Mouse (Mus musculus) right cerebral cortex, postnatal 4 days (tissue): ENCODE results near the gene Phf21b.

Source experiments
- DNase-seq: peaks from one replicate; pipeline ENCODE4 v3.0.0-alpha.2; 2022

The Phf21b gene

DNA sequence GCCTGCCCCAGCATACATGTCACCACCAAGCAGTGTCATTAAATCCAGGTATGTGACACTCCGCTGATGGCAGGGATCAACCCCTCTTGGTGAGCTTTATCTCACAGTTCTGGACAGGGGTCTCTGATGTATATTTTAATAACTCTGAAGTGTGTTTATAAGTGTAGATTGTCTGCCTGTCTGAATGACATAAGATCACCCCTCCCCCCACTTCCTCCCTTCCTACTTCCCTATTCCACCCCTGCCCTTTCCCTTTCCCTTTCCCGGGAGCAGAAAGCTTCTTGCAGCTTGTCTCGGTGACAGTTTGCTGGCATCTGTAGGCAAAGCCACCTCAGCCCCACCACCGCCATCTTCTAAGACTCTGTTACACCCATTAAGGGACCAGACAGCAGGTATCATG, 11.0 kb downstream of the Phf21b start:
- no peak for DNase-seq

DNA sequence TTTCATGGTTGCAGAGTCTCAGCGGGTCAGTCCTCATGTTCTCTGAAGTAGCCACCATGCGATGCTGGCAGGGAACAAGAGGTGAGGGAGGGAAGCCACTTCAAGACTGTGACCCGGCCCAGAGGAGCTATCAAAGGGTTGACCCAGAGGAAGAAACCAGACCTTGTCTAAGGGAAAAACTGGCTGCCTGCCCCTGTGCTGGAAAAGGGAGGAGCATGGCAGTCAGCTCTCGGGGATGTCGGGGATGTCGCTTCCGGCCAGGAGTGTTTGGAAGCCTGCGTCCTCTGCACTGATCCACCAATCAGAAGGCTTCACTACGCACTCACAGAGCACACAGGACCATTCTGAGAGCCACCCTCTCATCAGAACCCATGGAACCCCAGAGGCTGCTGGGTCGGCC, 12.8 kb downstream of the Phf21b start:
- DNase-seq, result no peak

DNA sequence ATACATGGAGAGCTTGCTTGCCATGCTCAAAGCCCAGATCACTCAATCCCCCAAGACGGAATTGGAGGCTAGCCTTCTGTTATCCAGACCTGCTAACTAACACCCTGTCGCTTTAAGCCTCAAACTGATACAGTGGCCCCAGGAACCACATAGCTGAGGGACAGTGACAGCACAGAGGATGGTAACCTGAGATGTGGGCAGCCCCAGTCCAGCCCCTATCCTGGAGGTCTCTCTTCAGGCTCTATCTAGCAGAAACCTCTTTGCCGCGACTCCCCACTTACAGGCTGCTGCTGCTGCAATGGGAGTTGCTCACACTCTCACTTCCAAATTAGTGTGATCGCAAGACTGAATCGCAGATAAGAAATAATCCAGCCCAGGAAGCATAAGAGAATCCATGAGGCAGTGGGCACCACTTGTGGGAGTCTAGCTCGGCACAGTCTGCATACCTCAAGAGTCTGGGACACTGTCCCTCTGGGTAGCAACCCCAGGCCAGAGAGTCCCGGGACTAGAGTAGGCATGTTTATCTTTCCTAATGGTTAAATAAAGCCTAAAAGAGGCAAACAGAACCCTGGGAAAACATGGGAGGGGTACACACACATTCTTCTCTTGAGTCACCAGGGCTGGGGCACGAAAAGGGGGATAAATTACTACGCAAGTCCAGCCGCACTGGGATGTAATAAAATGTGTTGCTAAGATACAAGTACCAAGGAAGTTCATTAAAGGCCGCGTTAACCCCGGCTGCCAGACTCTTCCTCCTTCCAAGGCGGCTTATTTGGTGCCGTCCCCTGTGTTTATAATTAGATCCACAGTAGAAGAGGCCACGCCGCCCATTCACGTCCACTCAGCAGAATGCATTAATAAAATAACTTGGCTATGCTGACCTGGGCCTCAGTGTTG, 13.7 kb downstream of the Phf21b start:
- DNase-seq, result no peak

DNA sequence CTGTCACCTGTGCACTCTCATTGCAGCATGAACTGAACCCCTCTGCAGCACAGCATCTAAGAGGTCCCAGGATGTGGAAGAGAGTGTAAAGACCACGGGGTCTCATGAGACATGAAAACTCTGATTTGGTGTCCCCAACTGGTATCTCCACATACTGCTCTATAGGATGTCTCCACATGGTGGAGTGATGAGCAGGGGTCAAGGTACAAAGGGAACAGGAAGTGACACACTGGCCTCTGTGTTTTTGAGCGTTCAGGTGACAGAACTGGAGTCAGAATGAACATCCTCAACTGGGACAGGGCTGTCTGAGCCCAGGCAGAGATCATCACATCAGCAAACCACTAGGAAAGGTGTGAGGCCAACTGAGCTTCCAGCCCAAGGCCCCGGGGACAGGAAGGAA, 15.3 kb downstream of the Phf21b start:
- DNase-seq, result no peak

DNA sequence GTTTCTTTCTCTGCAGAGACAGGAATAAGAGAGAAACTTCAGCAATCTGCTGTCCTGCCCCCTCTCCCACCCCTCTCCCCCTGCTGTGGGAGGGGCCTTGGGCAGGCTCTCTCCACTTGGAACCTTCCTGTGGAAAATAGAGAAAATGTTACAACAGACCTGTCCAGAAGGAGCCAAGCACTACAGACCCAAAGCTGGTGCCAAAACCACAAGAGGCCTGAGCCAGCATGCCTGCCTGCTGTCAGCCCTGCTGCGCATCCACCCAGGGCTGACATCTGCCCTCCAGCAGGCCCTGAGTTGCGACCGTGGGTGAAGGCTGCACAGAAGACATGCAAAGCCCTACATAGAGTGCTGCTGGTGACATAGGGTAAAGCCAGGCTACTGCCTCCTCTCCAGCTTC, 16.3 kb downstream of the Phf21b start:
- no peak for DNase-seq

DNA sequence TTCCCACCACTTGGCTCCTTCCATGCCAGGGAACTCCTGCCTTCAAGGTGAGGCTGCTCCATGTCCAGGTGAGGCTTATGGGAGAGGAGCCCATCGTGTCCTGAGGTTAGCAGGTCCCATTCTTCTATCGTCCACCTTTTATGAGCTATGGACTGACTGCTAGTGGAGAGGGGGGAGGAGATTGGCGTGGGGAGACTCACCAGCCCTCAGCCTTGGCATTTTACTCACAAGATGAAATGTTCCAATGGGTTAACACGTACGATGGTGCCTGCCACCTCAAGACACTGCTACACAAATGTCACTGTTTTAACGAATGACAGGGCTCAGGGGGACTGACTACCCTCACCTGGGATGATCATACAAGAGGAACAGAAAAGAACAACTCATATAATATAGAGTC, 18.0 kb downstream of the Phf21b start:
- no peak for DNase-seq

DNA sequence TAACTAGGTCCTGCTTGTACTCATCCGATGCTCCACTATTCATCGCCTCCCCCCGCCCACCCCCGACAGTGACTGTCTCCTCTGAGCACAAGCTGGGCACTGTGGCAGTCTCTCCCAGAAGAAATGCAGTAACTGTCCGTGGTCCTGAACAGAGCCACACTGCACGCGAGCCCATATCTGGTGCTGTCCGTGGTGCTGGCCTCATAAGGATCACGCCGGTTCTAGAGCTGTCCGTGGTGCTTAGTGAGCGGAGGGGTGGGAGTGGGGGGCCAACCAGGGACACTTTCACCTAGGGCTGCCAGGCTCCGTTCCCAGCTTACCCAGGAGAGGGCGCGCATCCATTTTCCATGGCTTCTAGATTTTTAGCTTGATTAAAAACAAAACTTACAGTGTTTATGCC, 26.4 kb downstream of the Phf21b start:
- DNase-seq, result peak; percentile 77

DNA sequence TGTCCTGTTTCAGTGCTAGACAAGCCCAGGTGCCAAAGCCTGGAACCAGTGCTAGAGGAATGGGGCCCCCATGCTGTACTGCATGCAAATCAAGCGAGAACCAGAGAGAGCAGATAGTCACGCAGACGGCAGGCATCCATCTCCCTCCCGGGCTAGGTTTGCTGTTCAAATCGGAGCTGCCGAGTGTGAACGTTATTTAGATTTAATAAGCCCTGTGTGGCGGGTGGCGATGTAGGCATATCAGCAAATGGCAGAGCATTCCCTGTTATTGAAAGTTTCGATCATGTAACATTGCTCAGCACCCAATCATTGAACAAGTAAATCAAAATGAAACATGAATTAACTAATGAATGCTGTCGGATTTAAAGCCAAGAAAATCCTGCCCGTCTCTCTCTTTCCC, 27.2 kb downstream of the Phf21b start:
- DNase-seq, result no peak

DNA sequence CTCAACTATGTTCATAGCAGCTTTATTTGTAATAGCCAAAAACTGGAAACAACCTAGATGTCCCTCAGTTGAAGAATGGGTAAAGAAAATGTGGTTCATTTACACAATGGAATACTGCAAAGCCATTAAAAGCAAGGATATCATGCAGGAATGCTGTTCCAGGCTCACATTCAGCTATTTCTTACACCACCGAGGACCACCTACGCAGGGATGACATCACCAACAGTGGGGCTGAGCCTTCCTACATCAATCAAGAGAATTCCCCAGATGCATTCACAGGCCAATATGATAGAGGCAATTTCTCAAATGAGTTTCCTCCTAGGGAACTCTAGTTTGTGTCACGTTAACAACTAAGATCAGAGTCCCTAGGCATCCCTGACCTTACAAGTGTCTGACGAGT, 32.8 kb downstream of the Phf21b start:
- DNase-seq, result no peak

DNA sequence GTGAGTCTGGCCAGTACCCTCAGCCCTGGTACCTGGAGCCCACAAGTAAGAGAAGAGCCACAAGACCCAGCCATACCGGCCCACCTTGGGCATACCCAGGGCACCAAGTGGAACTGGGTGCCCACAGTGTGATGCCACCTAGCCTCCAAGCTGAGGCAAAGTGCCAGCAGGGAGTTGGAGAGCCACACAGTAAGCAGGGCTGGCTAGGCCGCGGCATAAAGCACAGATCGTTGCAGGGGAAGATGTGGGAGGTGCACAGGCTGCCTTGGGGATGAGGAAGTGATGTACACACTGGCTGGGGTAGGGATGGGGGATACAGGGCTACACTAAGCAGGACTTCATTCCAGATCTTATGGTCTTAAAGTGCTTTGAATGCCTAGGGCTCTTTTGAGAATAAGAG, 35.0 kb downstream of the Phf21b start:
- DNase-seq, result no peak

DNA sequence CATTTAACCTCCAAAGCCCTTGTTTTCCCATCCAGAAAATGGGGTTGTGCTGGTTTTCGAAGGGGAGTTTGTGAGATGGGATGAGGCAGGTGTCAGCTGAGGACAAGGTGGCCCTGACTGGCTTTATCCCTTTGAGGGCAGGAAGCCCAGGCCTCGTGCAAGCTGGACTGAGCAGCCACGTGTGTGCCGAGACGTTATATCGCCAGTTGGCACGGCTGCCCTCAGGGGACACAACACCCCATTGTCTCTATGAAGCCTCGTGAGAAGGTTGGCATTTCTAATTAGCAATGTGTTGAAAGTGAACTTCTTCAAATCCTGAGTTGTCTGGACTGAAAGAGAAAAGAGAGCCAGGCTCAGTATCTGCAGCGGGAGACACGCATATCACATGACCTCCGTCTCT, 37.6 kb downstream of the Phf21b start:
- peak; percentile 21 for DNase-seq

DNA sequence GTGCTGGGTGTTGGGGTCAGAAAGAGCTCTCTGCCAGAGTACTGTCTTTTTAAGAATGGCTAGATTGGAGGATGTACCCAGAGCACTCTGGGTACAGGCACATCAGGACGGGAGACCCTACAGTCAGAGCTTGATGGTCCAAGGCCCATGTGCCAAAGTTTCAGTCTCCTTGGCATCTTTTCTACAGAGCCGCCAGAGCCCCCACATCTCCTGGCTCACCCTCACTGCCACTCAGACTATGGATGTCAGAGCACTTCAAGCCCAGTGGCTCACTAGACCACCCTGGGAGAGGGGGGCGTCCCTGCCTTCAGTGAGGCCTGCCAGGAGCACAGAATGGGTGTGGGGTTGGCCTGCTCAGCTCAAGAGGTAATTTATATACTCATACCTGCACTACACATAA, 38.3 kb downstream of the Phf21b start:
- no peak for DNase-seq

DNA sequence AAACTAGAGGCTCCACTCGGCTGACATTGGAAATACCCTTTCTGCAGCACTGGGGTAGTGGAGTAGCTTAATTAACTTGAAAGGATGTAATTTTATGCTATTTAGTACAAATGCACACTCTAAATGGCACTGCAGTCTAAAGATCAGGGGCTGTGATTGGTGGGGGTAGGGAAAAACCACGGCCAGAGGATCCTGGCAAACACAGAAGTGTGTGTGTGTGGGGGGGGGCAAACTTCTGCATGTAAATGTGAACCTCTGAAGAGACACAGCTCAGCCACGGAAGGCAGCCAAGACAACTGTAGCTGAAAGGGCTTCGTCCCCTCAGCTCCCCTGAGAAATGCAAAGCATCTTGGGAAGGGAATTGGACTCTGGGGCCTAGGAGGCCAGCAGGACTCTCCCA, 40.7 kb downstream of the Phf21b start:
- DNase-seq, result peak; percentile 25

DNA sequence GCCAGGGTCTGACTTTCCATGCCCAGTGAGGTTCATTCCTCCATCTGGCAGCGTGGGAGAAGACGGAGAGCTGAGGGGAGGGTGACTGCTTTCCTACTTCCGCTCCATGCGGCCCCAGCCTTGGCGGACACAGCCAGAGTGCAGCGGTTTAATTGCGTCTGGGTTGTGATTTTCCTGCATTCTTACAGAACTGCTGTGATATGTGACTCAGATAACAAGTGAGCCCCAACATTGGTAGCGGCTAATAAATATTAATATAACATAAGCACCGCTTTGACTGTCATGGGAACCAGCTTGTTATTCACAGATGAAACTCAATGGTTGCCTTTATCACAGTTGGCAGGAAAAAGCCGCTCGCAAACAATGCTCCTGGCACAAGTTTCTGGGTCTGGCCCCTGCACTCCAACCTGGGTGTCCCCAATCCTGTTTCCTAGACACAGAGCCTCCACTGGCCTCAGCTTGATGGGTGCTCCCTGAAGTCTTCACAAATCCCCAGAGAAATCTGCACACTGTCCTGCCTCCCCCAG, 43.0 kb downstream of the Phf21b start:
- DNase-seq, result peak; percentile 27

DNA sequence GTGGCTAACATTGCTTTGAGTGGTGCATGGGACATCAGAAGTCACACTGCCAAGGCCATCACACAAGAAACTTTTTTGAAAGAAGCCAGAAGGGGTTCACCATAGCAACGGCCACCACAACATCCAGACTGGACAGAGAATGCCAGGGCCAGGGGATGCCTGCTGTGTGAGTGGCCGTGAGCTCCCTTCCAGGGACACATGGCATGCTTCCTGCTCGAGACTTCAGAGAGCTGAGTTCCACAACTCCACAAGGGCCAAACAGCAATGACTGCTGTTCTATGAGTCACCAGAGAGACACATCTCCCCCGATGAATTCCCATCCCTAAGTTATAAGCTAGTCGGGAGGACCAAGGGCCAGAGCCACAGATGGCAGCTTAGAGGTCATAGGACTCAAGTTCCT, 44.7 kb downstream of the Phf21b start:
- DNase-seq, result no peak

DNA sequence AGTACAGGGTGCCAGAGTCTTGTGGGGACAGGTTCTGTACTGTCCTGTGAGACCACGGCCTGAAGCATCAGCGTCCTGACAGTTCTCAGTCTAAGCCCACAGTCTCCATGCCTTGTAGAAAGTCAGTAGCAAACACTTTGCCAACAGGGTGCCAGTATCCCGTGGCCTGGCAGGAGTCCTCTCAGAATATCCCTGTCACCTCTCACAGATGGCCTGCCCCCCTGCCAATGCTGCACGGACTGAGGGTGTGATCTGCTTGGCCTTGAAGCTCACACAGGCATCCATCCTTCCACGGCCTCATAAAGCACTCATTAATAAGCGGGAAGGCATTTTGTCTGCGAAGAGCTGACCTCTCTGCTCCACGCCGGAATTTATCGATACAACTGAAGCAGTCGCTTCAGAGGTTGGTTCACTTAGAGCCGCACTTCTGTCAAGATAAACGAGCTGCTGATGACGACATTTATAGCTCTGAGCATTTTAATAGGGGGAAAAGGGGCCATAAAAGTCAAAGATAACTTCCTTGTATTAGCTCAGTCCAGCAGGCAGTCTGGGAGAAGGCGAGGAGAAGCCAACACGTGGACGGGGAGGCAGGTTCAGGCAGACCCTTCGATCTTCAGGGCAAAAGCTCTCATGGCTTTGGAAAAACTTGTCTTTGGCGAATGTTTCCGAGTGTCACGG, 46.4 kb downstream of the Phf21b start:
- DNase-seq, result no peak

DNA sequence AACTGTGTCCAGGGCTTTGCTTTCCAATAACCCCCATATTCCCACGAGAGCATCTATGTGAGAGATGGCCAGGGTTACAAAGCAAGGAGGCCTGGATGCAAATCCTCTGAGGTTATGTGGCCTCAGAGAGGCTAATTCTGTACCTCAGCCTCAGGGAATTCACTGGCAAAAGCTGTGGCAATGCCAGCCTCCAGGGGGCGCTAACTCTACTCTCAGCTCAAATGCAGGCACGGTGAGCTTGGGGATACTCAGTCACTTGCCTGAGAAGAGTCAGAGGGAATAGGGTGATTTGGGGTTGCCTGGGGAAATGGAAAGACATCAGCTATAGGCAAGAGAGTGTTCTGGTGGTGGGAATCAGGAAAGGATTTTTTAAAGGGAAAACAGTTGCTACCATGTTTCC, 52.2 kb downstream of the Phf21b start:
- DNase-seq, result peak; percentile 73

DNA sequence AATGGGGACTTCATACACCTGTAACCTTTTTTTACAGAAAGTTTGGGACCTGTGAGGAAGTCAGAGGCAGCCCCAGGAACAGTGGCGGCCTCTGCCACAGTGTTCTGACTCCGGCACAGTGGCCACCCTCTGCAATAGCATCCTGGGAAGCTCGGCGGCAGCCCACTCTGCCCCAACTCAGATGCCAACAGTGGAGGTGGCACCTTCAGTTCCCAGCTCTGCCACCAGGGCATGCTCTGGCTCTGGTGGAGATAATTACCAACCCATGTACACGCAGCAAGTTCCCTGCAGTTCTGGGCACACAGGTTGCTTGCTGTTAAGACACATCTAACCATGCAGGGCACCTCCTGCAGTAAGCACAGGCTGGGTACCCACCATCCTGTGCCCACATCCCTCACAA, 55.7 kb downstream of the Phf21b start:
- DNase-seq, result peak; percentile 66

DNA sequence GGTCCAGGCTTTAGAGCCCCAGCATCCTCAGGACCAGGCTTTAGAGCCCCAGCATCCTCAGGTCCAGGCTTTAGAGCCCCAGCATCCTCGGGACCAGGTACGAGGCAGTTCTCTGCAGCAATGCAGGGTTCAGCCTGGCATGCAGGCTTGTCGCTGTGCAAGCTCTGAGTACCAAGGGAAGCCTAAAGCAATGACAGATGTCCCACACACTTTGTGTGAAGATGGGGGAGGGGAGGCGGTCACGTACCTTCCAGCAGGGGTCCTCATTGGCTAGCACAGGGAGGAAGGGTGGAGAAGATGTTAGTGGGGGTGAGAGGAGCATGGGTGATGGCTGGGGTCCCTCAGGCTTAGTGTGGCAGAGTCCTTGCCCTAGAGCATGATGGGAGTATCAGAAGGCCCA, 62.2 kb downstream of the Phf21b start:
- no peak for DNase-seq

DNA sequence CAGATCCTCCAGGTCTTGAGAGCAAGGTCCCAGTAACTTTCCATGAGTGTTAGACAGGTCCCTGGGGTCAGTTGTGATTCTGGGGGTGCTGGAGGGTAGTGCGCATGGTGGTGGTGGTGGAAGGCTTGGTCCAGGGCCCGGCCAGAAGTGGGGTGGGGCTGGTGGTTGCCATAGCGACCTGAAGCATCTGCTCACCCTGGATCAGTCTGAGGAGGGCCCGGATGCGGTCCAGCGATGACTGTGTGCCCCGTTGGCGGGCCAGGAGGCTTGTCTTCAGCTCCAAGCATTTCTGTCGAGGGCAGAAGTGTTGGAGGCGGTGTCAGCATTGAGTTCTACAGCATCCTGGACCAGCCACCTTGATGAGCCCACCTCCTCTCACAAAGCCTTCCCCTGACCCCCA, 68.7 kb downstream of the Phf21b start:
- no peak for DNase-seq

DNA sequence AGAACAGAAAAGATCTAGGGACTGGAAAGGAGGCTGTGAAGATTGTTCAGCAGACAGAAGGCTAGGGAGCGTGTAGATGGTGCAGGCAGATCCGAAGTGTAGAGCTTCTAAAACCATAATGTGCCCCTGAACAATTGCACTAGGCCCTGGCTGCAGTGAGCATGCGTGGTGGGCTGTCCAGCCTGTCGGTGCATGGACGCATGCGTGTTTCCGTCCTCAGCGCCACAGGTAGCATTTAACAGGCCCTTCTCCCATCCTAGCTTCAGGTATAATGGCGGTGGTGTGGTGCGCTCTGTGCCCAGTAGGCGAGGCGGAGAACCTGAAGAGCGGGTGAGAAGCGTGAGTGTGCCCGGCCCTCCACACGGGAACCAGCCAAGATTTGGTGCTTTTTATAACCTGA, 71.0 kb downstream of the Phf21b start:
- DNase-seq, result no peak

DNA sequence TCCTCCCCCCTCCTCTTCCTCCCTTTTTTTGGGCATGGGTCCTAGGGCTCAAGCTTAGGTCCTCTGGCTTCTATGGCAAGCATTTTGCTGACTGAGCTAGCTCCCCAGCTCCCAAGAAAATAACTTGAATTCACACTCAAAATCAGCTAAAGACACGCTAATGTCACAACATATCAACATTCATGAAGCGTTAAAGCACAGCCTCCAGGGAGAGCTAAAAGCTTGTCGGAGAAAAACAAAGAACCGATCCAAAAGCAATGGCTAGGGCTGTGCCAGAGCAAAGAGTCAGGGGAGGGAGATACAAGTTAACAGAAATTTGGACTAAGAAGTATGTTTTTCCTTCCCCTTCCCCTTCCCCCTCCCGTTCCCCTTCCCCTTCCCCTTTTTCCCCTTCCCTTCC, 77.3 kb downstream of the Phf21b start:
- DNase-seq, result no peak

DNA sequence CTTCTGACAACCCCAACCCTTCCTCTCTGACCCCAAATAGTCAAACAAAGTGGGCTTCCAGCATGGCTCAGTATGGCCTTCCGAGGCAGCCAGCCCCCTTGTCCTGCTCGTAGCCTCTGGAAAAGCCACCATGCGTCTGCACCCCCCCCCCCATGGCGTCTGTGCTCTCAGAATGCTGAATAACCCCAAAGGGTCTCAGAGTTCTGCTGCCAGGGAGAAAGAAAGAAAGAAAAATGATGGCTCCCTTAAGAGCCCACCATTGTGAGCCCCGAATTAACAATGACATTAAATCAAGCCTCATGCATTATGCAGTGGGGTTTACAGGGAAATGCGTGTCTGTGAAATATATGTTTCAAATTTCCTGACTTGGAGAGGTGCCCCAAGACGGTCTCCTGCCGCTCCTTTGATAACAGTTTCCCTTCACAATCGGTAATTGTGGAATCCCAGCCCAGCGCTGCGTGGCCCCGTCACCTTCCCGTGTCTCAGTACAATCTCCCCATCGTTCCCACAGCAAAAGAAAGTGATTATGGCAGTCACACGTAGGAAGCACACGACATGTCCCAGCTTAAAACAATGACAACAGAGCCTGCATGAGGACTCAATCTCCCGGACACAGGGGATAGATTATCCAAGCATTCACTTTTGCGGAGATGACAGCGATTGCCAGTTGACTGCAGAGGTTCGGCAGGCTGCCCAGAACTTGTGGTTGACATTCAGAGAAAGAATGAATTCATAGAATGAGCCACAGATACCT, 80.3 kb downstream of the Phf21b start:
- peak; percentile 59 for DNase-seq
